Mouse (Mus musculus) heart, embryonic 10.5 days (tissue): Measurements from ENCODE around the gene Cep135. TPM values are rescaled to one million over a fixed set of nuclear protein-coding genes. Genes with fewer than 3 reads are reported as not detected.
A peak's percentile ranks its signal among the peaks of the same experiment; 100 is the strongest.

Source experiments
- DNase-seq: peaks from one replicate; pipeline ENCODE4 v3.0.0-alpha.2; 2017; ENCODE audit warnings: low spot score
- H3K27ac ChIP-seq: fragments of 300-500 bp; sonication (generic); 2 replicates; pipeline ENCODE4 v1.5.1; 2016; ENCODE audit warnings: mild to moderate bottlenecking
- H3K27me3 ChIP-seq: fragments of 300-500 bp; sonication (generic); 2 replicates; pipeline ENCODE4 v1.6.1; 2016; ENCODE audit warnings: mild to moderate bottlenecking; ENCODE audit not compliant: poor library complexity, insufficient read depth, severe bottlenecking
- H3K36me3 ChIP-seq: fragments of 300-500 bp; sonication (generic); 2 replicates; pipeline ENCODE4 v1.6.1; 2016; ENCODE audit warnings: mild to moderate bottlenecking, moderate library complexity
- H3K4me1 ChIP-seq: fragments of 300-500 bp; sonication (generic); 2 replicates; pipeline ENCODE4 v1.6.1; 2016; ENCODE audit warnings: mild to moderate bottlenecking
- H3K4me3 ChIP-seq: fragments of 300-500 bp; sonication (generic); 2 replicates; pipeline ENCODE4 v1.5.1; 2016; ENCODE audit warnings: mild to moderate bottlenecking, moderate library complexity
- H3K9me3 ChIP-seq: fragments of 300-500 bp; sonication (generic); 2 replicates; pipeline ENCODE4 v1.6.1; 2016; ENCODE audit warnings: mild to moderate bottlenecking, moderate library complexity
- WGBS: fragments of 180-500 bp; shearing (Covaris S2); methylation state at CpG from one replicate; pipeline ENCODE4 v1.1.7; 2016; 5-methylcytosine and 5-hydroxymethylcytosine counted together
- polyA plus RNA-seq: library from polyadenylated mRNA; unstranded; fragments of >200 nt; fragmentation: Nextera tagmentation; extraction: Ambion mirVana; gene quantifications from 2 replicates; pipeline ENCODE4 v1.2.1, GENCODE M21; 2016

Gene Cep135
- polyA plus RNA-seq, 1 experiment from 2014 or later, result 7.7 TPM

DNA sequence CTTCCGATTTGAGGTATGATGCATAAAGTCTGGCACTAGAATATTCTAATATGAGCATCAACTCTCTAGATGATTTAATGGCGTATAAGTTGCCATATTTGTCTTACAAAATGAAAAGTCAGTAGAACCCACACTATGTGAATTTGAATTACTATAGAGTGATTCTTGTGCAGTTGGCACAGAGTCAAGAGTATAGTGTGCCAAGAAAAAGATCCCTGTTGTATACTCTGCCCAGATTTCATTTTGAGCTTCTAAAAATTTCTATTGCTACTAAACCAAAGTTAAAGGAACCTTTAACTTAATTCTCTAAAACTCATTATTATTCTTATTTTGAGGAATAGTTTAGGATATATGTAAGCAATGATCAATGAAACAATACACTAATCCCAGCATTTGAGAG, 67.7 kb downstream of the Cep135 start, which contains the start of gene C530008M17Rik:
C530008M17Rik (plus strand) TSS at position 301 of the 400 bp plus-strand sequence.
- DNase-seq, result no peak
- 0 out of 2 replicates have a peak, but pooled peaks cover 5% of the 10 kb centered on the region for H3K27me3 ChIP-seq
- H3K9me3 ChIP-seq, result no peaks in the 10 kb centered on the region
- no peaks in the 10 kb centered on the region for H3K36me3 ChIP-seq
- H3K4me3 ChIP-seq, result peak within 1 kb of the TSS; percentile 84
- 96% methylated on average over 2 of the region's 2 CpGs for WGBS
- peaks cover 7% of the 10 kb centered on the region for H3K4me1 ChIP-seq
- H3K27ac ChIP-seq, result peak within 1 kb of the TSS; percentile 93

DNA sequence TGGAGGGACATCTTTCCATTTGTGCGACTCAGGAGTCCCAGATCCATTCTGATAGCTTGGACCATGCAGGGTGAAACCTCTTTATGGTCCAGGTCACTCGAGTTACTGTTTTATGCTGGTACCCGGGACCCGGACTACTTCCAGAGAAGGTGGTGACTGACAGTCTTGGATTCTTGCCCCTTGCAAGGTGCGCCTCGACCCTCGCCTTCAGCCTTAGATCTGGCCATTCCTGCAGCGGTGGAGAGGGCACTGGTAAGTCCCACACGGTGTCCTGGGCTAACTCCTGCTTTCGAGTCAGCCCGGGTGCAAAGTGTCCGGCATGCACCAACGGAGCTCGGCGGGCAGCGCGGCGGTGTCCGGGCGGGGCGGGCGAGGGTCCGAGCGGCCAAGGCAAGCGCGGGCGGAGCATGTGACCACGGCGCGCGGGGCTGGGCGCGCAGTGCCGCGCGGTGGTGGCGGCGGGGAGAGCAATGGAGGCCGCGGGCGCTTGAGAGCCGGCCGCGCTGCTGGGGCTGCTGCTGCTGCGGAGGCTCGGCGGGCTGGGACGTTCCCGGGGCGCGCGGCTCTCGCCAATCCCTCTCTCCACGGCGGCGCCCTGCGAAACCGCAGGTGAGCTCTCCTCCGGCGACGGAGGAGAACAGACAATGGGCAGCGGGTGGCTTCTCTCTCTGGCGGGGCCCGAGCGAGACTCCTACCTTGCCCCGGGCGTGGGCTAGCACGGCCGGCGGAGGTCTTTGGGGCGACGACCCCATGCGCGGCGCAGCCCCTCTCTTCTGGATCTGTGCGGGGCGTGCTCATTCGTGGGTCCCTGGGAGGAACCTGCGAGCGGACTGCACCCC, 69.0 kb downstream of the Cep135 start:
- H3K27ac ChIP-seq, result peak overlapping the region; percentile 93
- H3K4me3 ChIP-seq, result peak overlapping the region; percentile 84
- 0 out of 2 replicates have a peak, but pooled peaks cover 5% of the 10 kb centered on the region for H3K27me3 ChIP-seq
- no peaks in the 10 kb centered on the region for H3K36me3 ChIP-seq
- peaks cover 7% of the 10 kb centered on the region for H3K4me1 ChIP-seq
- WGBS, result under 1% methylated on average over 78 of the region's 80 CpGs
- peak; percentile 81 for DNase-seq
- no peaks in the 10 kb centered on the region for H3K9me3 ChIP-seq

DNA sequence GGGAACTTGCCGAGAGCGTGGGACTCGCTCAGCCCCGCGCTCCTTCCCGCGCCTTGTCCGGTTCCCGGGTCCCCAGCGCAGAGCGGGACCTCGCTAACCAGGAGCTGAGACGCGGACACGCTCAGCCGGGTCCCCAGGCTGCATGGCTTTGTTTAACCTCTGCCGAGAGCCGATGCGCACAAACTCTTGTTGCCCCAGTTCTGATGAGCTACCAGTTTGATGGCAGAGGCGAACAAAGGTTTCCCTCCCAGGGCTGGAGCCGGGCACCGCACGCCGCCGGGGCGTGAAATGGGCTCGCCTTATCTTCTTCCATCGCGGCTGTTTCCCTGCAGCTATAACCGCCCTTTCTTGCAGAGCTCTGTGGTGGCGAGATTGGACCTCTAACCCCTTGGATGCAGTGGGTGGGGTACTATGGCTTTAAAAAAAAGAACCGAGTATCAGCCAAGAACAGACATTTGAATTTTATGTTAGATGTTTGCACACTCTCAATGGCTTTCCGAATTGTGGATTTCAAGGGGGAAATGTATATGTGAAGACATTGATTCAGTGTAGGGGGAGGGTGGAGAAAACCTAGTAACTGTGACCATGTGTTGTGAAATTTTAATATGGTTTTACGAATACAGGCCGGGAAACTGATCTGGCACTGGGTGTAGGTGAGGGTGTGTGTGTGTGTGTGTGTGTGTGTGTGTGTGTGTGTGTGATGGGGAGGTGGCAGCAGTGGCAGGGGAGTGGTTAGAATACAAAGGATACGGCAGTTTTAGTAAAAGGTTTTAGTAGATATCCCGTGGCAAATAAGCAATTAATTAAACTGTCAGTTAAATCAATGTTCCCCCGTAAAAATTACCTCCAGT, 69.8 kb downstream of the Cep135 start:
- peak; percentile 82 for DNase-seq
- H3K36me3 ChIP-seq, result no peaks in the 10 kb centered on the region
- H3K27me3 ChIP-seq, result 0 out of 2 replicates have a peak, but pooled peaks cover 5% of the 10 kb centered on the region
- no peaks in the 10 kb centered on the region for H3K9me3 ChIP-seq
- H3K4me1 ChIP-seq, result peaks cover 7% of the 10 kb centered on the region
- H3K27ac ChIP-seq, result peak overlapping the region; percentile 93
- WGBS, result 6% methylated on average over 38 of the region's 38 CpGs
- peak overlapping the region; percentile 84 for H3K4me3 ChIP-seq

DNA sequence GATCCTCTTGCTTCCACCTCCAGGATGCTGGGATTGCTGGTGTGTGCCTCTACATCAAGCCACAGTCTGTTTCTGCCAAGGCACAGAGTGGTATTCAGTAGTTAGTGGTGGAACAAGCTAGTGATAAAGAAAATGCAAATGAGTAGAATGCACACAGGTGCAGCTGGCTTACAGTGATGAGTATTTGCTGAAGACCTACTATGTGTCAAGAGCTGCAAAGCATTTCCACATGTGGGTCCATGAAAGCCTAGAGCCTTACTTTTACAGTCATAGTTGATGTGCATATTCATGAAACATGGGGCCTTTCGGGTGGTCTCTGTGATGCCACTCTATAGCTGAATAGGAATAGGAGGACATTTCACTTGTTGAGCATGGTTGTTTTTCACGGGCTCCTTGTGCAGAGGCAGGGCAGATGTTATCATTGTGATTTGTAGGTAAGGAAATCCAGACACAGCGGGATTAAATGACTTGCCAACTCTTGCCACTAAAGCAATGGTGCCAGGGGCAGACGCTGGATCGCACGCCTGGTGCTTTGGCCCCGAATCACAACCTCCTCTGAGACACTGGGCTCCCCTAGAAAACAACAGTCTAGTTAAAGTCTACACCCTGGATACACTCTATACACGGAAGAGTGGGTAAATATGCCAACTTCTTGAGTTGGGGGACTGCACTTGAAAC, 71.6 kb downstream of the Cep135 start:
- Histone ChIP-seq H3K36me3 (no peaks in the 10 kb centered on the region), H3K27ac (no peak overlapping the region), H3K9me3 (no peaks in the 10 kb centered on the region), H3K4me1 (peaks cover 7% of the 10 kb centered on the region), H3K27me3 (0 out of 2 replicates have a peak, but pooled peaks cover 5% of the 10 kb centered on the region), H3K4me3 (no peak overlapping the region)
- 91% methylated on average over 8 of the region's 8 CpGs for WGBS
- DNase-seq, result no peak

DNA sequence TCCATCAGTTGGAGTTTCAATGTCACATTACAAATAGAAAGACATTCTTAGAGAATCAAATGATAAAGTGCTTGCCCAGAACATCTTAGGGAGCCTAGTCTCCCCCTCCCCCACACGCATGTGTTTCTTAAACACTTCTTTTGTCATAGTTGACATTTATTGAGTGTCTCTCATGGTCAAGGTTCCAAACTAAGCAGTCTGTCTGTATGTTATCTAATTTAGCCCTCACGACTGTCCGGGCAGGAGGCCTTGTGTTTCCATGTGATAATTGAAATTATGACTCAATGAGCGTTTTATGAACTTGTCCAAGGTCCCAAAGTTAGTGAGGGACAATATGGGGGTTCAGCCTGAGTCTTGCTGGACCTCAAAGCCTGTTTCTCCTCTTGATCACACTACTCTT, 72.8 kb downstream of the Cep135 start:
- Histone ChIP-seq H3K4me3 (no peak overlapping the region), H3K27ac (no peak overlapping the region), H3K4me1 (peaks cover 7% of the 10 kb centered on the region), H3K27me3 (0 out of 2 replicates have a peak, but pooled peaks cover 5% of the 10 kb centered on the region), H3K9me3 (no peaks in the 10 kb centered on the region), H3K36me3 (no peaks in the 10 kb centered on the region)
- 85% methylated on average over 4 of the region's 4 CpGs for WGBS
- no peak for DNase-seq

DNA sequence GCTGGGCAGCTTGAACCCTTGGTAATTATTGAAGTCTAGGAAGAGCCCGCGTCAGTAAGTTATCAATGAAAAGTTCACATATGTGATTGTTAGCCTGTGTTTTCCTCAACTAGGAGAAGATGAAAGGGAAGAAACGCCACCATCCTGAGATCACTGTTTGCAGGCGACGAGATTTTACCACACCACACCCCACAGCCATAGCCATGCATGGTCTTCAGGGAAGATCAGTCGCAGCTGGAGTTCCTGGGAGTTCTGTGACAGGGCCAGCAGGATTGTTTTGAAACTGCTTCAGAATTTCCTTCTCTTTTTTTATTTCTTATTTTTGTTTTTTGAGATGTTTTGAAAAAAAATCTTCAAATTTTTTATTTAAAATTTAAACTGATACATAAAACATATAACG, 76.4 kb downstream of the Cep135 start:
- H3K4me1 ChIP-seq, result peaks cover 3% of the 10 kb centered on the region; the same call in 1 of the 2 replicates
- 82% methylated on average over 7 of the region's 7 CpGs for WGBS
- no peak for DNase-seq
- no peaks in the 10 kb centered on the region for H3K9me3 ChIP-seq
- no peak overlapping the region for H3K27ac ChIP-seq
- no peak overlapping the region for H3K4me3 ChIP-seq
- H3K36me3 ChIP-seq, result no peaks in the 10 kb centered on the region
- H3K27me3 ChIP-seq, result no peaks in the 10 kb centered on the region

DNA sequence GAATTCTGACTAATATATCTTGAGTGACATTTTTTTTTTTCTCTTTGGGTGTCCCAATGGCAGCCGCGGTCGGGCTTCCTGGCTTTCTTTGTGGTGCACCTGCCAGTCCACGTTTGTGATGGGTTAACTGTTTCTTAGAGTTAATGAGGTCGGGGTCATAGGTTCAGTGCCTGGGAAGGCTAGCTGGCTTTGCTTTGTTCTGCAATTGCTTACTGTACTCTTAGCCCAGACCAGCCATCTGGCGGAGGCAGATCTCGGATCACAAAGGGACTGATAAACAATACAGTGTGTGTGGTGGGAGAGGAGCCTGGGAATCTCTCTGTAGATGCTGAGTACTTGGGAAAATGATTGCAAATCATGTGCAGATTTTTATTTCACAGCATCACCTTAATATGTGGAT, 76.9 kb downstream of the Cep135 start:
- H3K36me3 ChIP-seq, result no peaks in the 10 kb centered on the region
- no peaks in the 10 kb centered on the region for H3K27me3 ChIP-seq
- 55% methylated on average over 7 of the region's 7 CpGs for WGBS
- H3K4me1 ChIP-seq, result peaks cover 3% of the 10 kb centered on the region; the same call in 1 of the 2 replicates
- no peak for DNase-seq
- no peaks in the 10 kb centered on the region for H3K9me3 ChIP-seq
- no peak overlapping the region for H3K4me3 ChIP-seq
- H3K27ac ChIP-seq, result no peak overlapping the region

DNA sequence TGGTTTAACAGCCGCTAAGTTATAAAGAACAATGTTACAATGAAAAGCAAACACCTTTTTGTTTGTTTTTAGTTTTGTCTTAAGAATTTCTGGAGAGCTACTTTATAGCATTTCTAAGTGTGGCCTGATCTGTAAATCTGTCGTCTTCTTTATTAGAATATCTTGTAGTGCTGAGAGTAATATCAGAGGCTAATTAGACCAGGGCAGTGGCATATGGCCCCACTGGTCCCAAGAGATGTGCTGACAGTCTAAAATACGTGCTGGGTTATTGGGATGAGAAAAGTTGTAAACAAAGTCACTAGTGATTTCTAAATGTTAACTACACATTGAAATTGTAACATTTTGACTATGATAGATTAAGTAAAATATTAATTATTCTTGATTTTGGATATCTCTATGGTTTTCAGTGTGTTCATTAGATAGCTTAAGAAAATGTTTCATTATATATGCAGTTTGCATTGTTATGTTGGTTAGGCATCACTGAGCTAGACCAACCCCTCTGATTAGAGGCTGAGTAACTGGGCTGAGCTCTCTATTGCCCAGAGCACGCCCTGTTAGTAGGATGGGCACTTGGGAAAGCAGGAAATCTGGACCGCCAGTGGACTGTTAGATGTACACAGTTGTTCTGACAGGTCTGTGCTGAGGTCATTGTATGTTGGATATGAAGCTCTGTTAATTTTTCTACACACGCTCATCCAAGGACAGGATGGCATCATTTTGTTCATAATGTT, 77.7 kb downstream of the Cep135 start:
- Histone ChIP-seq H3K4me1 (peaks cover 3% of the 10 kb centered on the region; the same call in 1 of the 2 replicates), H3K27ac (no peak overlapping the region), H3K36me3 (no peaks in the 10 kb centered on the region), H3K27me3 (no peaks in the 10 kb centered on the region), H3K9me3 (no peaks in the 10 kb centered on the region), H3K4me3 (no peak overlapping the region)
- DNase-seq, result no peak
- 86% methylated on average over 6 of the region's 6 CpGs for WGBS

DNA sequence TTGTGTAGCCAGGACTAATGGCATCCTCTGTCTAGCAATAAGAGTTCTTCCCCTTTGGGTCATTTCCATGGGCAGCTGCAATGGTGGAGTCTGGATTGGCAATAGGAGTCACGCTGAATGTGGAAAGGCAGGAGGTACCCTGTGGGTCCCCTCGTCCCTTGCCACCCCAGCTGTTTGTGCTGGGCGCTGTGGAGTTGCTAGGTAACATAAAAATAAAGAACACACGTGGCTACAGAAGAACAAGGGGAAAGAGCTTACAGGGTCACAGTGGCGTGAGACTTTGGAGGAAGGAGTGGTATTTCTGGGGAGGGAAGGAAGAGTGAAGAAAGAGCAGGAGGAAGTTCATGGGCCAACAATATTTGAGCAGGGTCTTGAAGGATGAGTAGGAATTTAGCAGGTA, 79.6 kb downstream of the Cep135 start:
- no peak for DNase-seq
- H3K36me3 ChIP-seq, result no peaks in the 10 kb centered on the region
- no peak overlapping the region for H3K27ac ChIP-seq
- H3K4me1 ChIP-seq, result peaks cover 3% of the 10 kb centered on the region; the same call in 1 of the 2 replicates
- H3K4me3 ChIP-seq, result no peak overlapping the region
- WGBS, result 72% methylated on average over 5 of the region's 5 CpGs
- H3K27me3 ChIP-seq, result no peaks in the 10 kb centered on the region
- no peaks in the 10 kb centered on the region for H3K9me3 ChIP-seq

DNA sequence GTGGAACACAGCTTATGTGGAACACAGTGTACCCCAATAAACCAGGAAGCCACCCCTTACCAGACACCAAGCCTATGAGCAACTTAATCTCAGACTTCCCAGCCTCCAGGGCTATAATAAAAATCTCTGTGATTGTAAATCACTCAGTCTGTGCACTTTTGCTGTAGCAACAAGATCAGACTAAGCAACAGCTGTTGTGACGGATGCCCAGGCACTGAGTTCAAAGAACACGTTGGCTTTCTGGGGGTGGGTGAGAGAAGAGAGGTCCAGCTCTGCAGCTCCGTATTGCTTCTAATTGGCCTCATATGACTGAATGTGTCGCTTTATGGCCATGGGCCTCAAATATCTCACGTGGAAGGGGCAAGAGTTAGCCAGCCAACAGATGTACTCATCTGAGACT, 80.0 kb downstream of the Cep135 start:
- no peak for DNase-seq
- no peaks in the 10 kb centered on the region for H3K36me3 ChIP-seq
- H3K9me3 ChIP-seq, result no peaks in the 10 kb centered on the region
- no peaks in the 10 kb centered on the region for H3K27me3 ChIP-seq
- peaks cover 3% of the 10 kb centered on the region; the same call in 1 of the 2 replicates for H3K4me1 ChIP-seq
- WGBS, result 85% methylated on average over 5 of the region's 5 CpGs
- no peak overlapping the region for H3K27ac ChIP-seq
- no peak overlapping the region for H3K4me3 ChIP-seq

DNA sequence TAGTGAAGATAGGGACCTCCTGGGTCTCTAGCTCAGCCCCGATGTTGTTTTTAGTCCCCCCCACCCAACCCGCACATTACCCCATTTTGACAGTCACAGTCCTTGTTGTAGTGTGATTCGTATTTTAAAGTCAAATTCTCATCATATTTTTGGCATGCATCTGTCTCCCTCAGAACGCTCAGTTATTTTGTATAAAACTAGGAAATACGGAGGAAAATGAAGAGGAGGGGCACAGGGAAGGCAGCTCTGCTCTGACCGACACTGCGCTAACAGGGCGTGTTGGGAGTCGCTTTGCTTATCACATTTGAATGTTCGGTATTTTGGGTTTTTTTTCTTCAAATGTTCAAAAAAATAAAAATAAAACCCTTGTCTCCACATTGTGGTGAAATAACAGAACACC, 81.7 kb downstream of the Cep135 start:
- Histone ChIP-seq H3K27ac (no peak overlapping the region), H3K36me3 (peaks cover 2% of the 10 kb centered on the region; the same call in 1 of the 2 replicates), H3K4me1 (peaks cover 3% of the 10 kb centered on the region; the same call in 1 of the 2 replicates), H3K27me3 (no peaks in the 10 kb centered on the region), H3K4me3 (no peak overlapping the region), H3K9me3 (no peaks in the 10 kb centered on the region)
- WGBS, result 89% methylated on average over 10 of the region's 10 CpGs
- no peak for DNase-seq
